Mouse (Mus musculus) forebrain, embryonic 16.5 days (tissue): ENCODE results near the gene Pitpnc1. TPM values are rescaled to one million over a fixed set of nuclear protein-coding genes. Genes with fewer than 3 reads are reported as not detected.
A peak's percentile ranks its signal among the peaks of the same experiment; 100 is the strongest.

ENCODE experiments used
- ATAC-seq: fragments of 200-750 bp; cut with Nextera tagmentation; 2 replicates; pipeline ENCODE4 v1.8.0; 2017; ENCODE audit warnings: mild to moderate bottlenecking, moderate library complexity
- H3K27ac ChIP-seq: fragments of 300-500 bp; sonication (generic); 2 replicates; pipeline ENCODE4 v1.5.1; 2014; ENCODE audit warnings: low read length, control low read depth
- H3K27me3 ChIP-seq: fragments of 300-500 bp; sonication (generic); replicated peaks from 2 replicates; pipeline ENCODE4 v1.6.1; 2014; ENCODE audit warnings: low read length; ENCODE audit not compliant: control insufficient read depth, insufficient read depth
- H3K36me3 ChIP-seq: fragments of 300-500 bp; sonication (generic); 2 replicates; pipeline ENCODE4 v1.6.1; 2014; ENCODE audit not compliant: control insufficient read depth, insufficient read depth
- H3K4me1 ChIP-seq: fragments of 300-500 bp; sonication (generic); replicated peaks from 2 replicates; pipeline ENCODE4 v1.6.1; 2014; ENCODE audit warnings: low read length; ENCODE audit not compliant: control insufficient read depth, insufficient read depth
- H3K4me2 ChIP-seq: fragments of 300-500 bp; sonication (generic); 2 replicates; pipeline ENCODE4 v1.6.1; 2014; ENCODE audit warnings: mild to moderate bottlenecking, low read length, control low read depth
- H3K4me3 ChIP-seq: fragments of 300-500 bp; sonication (generic); replicated peaks from 2 replicates; pipeline ENCODE4 v1.5.1; 2014; ENCODE audit warnings: mild to moderate bottlenecking, low read length, control low read depth
- H3K9ac ChIP-seq: fragments of 300-500 bp; sonication (generic); replicated peaks from 2 replicates; pipeline ENCODE4 v1.6.1; 2014; ENCODE audit warnings: low read depth, low read length, control low read depth
- H3K9me3 ChIP-seq: fragments of 300-500 bp; sonication (generic); 2 replicates; pipeline ENCODE4 v1.6.1; 2016; ENCODE audit warnings: low read length; ENCODE audit not compliant: control insufficient read depth
- WGBS: fragments of 180-500 bp; shearing (Covaris S2); extraction: QIAGEN DNeasy Blood & Tissue Kit; methylation state at CpG from one replicate; pipeline ENCODE4 v1.1.7; 2014; 5-methylcytosine and 5-hydroxymethylcytosine counted together
- polyA plus RNA-seq: library from polyadenylated mRNA; unstranded; fragments of >200 nt; fragmentation: Nextera tagmentation; extraction: Ambion mirVana; gene quantifications from 2 replicates; pipeline ENCODE4 v1.2.1, GENCODE M21; 2015

Pitpnc1 gene
- polyA plus RNA-seq, 1 experiment from 2014 or later, result 51.6 TPM

GRCm38 (mm10) chr11:107415901-107416560, 54.5 kb downstream of the Pitpnc1 start:
- 12% methylated on average over 10 of the region's 10 CpGs for WGBS
- no peak overlapping the region for H3K9ac ChIP-seq
- no peaks in the 10 kb centered on the region for H3K27me3 ChIP-seq
- no peak overlapping the region for H3K4me3 ChIP-seq
- no peaks in the 10 kb centered on the region for H3K9me3 ChIP-seq
- peak overlapping the region; percentile 76 for H3K27ac ChIP-seq
- no peak for ATAC-seq
- no peaks in the 10 kb centered on the region for H3K36me3 ChIP-seq
- H3K4me1 ChIP-seq, result peaks cover 48% of the 10 kb centered on the region
- peak overlapping the region; percentile 27; the same call in 1 of the 2 replicates for H3K4me2 ChIP-seq

- peak overlapping the region; percentile 16; the same call in 1 of the 2 replicates for H3K9ac ChIP-seq
- H3K4me1 ChIP-seq, result peaks cover 48% of the 10 kb centered on the region
- no peaks in the 10 kb centered on the region for H3K36me3 ChIP-seq
- WGBS, result 35% methylated on average over 11 of the region's 11 CpGs
- H3K9me3 ChIP-seq, result no peaks in the 10 kb centered on the region
- H3K27me3 ChIP-seq, result no peaks in the 10 kb centered on the region
- no peak for ATAC-seq
- H3K27ac ChIP-seq, result peak overlapping the region; percentile 54
- no peak overlapping the region for H3K4me3 ChIP-seq
- H3K4me2 ChIP-seq, result no peak overlapping the region; the same call in 1 of the 2 replicates
These were observed 55.3 kb downstream of the Pitpnc1 start for GRCm38 (mm10) chr11:107414996-107415747.

GRCm38 (mm10) chr11:107413251-107413655, 57.2 kb downstream of the Pitpnc1 start:
- under 1% methylated on average over 14 of the region's 14 CpGs for WGBS
- ATAC-seq, result peak; percentile 73
- Histone ChIP-seq H3K27me3 (no peaks in the 10 kb centered on the region), H3K9ac (peak overlapping the region; percentile 12; the same call in 1 of the 2 replicates), H3K4me2 (peak overlapping the region; percentile 43), H3K9me3 (no peaks in the 10 kb centered on the region), H3K36me3 (no peaks in the 10 kb centered on the region), H3K4me1 (peaks cover 43% of the 10 kb centered on the region), H3K27ac (peak overlapping the region; percentile 72), H3K4me3 (peak overlapping the region; percentile 11)

- no peaks in the 10 kb centered on the region for H3K27me3 ChIP-seq
- no peak for ATAC-seq
- no peak overlapping the region for H3K4me3 ChIP-seq
- H3K4me1 ChIP-seq, result peaks cover 42% of the 10 kb centered on the region
- H3K36me3 ChIP-seq, result no peaks in the 10 kb centered on the region
- H3K4me2 ChIP-seq, result no peak overlapping the region
- no peak overlapping the region; the same call in 1 of the 2 replicates for H3K27ac ChIP-seq
- H3K9ac ChIP-seq, result no peak overlapping the region
- no peaks in the 10 kb centered on the region for H3K9me3 ChIP-seq
- WGBS, result 81% methylated on average over 4 of the region's 4 CpGs
These were observed 58.4 kb downstream of the Pitpnc1 start for GRCm38 (mm10) chr11:107412128-107412527.

- Histone ChIP-seq H3K4me2 (no peak overlapping the region), H3K9ac (no peak overlapping the region), H3K4me1 (peaks cover 36% of the 10 kb centered on the region), H3K27me3 (no peaks in the 10 kb centered on the region), H3K36me3 (no peaks in the 10 kb centered on the region), H3K27ac (no peak overlapping the region), H3K4me3 (no peak overlapping the region), H3K9me3 (no peaks in the 10 kb centered on the region)
- no peak for ATAC-seq
- WGBS, result 54% methylated on average over 9 of the region's 9 CpGs
These were observed 58.9 kb downstream of the Pitpnc1 start for GRCm38 (mm10) chr11:107411576-107411975.

- H3K4me2 ChIP-seq, result no peak overlapping the region
- no peak overlapping the region for H3K4me3 ChIP-seq
- H3K9ac ChIP-seq, result no peak overlapping the region
- H3K9me3 ChIP-seq, result no peaks in the 10 kb centered on the region
- 77% methylated on average over 7 of the region's 7 CpGs for WGBS
- H3K27me3 ChIP-seq, result no peaks in the 10 kb centered on the region
- H3K27ac ChIP-seq, result no peak overlapping the region
- peaks cover 29% of the 10 kb centered on the region for H3K4me1 ChIP-seq
- no peaks in the 10 kb centered on the region for H3K36me3 ChIP-seq
- no peak for ATAC-seq
These were observed 59.7 kb downstream of the Pitpnc1 start for GRCm38 (mm10) chr11:107410804-107411203.

GRCm38 (mm10) chr11:107410090-107410732, 60.3 kb downstream of the Pitpnc1 start:
- no peak for ATAC-seq
- H3K27me3 ChIP-seq, result no peaks in the 10 kb centered on the region
- H3K9ac ChIP-seq, result no peak overlapping the region
- H3K4me3 ChIP-seq, result no peak overlapping the region
- H3K36me3 ChIP-seq, result no peaks in the 10 kb centered on the region
- peaks cover 26% of the 10 kb centered on the region for H3K4me1 ChIP-seq
- no peak overlapping the region for H3K4me2 ChIP-seq
- 78% methylated on average over 5 of the region's 5 CpGs for WGBS
- H3K9me3 ChIP-seq, result no peaks in the 10 kb centered on the region
- H3K27ac ChIP-seq, result no peak overlapping the region

GRCm38 (mm10) chr11:107408886-107409285, 61.6 kb downstream of the Pitpnc1 start:
- Histone ChIP-seq H3K4me2 (no peak overlapping the region), H3K27ac (no peak overlapping the region), H3K4me1 (peaks cover 15% of the 10 kb centered on the region), H3K4me3 (no peak overlapping the region), H3K9ac (no peak overlapping the region), H3K9me3 (no peaks in the 10 kb centered on the region), H3K36me3 (no peaks in the 10 kb centered on the region), H3K27me3 (no peaks in the 10 kb centered on the region)
- ATAC-seq, result no peak
- 94% methylated on average over 7 of the region's 7 CpGs for WGBS

- no peak for ATAC-seq
- WGBS, result 91% methylated on average over 9 of the region's 9 CpGs
These were observed 62.8 kb downstream of the Pitpnc1 start for GRCm38 (mm10) chr11:107407698-107408097.

More at GRCm38 (mm10) chr11:107407698-107408097, 62.8 kb downstream of the Pitpnc1 start:
- Histone ChIP-seq H3K4me3 (no peak overlapping the region), H3K27me3 (no peaks in the 10 kb centered on the region), H3K9ac (no peak overlapping the region), H3K27ac (no peak overlapping the region), H3K4me1 (peaks cover 3% of the 10 kb centered on the region), H3K36me3 (no peaks in the 10 kb centered on the region), H3K4me2 (no peak overlapping the region), H3K9me3 (no peaks in the 10 kb centered on the region)
